Mouse (Mus musculus) MEL (cell line): ENCODE measurements around the gene Col24a1.

Experiments used
- CTCF ChIP-seq, 3 experiments: IDR thresholded peaks in 2 of 3; conservative IDR thresholded peaks in 1 of 3; 2 replicates each; pipeline ENCODE4 v1.5.1; 2011 to 2012; ENCODE audit warnings: low read length in 3 of 3, low read depth in 2 of 3, mild to moderate bottlenecking in 2 of 3, improper control_type of control experiment in 1 of 3, inconsistent platforms in 1 of 3, mixed read lengths in 1 of 3, moderate library complexity in 1 of 3; ENCODE audit not compliant: control insufficient read depth in 1 of 3, insufficient read depth in 1 of 3, poor library complexity in 1 of 3, severe bottlenecking in 1 of 3
- EP300 ChIP-seq, 2 experiments: IDR thresholded peaks; 2 replicates each; pipeline ENCODE4 v1.6.1; 2011; ENCODE audit warnings: improper control_type of control experiment in 2 of 2, low read length in 2 of 2, low read depth in 1 of 2, mild to moderate bottlenecking in 1 of 2
- GABPA ChIP-seq: IDR thresholded peaks from 2 replicates; pipeline ENCODE4 v1.6.1; 2012; ENCODE audit warnings: low read depth, mild to moderate bottlenecking, inconsistent platforms, low read length, improper control_type of control experiment, moderate library complexity
- MAZ ChIP-seq: IDR thresholded peaks from 2 replicates; pipeline ENCODE4 v1.6.1; 2012; ENCODE audit warnings: low read depth, mild to moderate bottlenecking, inconsistent platforms, low read length, improper control_type of control experiment
- MEF2A ChIP-seq: IDR thresholded peaks from 2 replicates; pipeline ENCODE4 v1.6.1; 2014; ENCODE audit warnings: low read depth, mild to moderate bottlenecking, inconsistent platforms, low read length, improper control_type of control experiment; ENCODE audit not compliant: poor library complexity, insufficient replicate concordance, severe bottlenecking; ENCODE audit errors: extremely low read depth
- POLR2A ChIP-seq, 2 experiments: IDR thresholded peaks; 2 replicates each; pipeline ENCODE4 v1.6.1; 2011 to 2012; ENCODE audit warnings: low read length in 2 of 2, mild to moderate bottlenecking in 2 of 2, control low read depth in 1 of 2, improper control_type of control experiment in 1 of 2, low read depth in 1 of 2, moderate library complexity in 1 of 2; ENCODE audit not compliant: control insufficient read depth in 1 of 2, insufficient read depth in 1 of 2, poor library complexity in 1 of 2
- POLR2AphosphoS5 ChIP-seq: IDR thresholded peaks from 2 replicates; pipeline ENCODE4 v1.6.1; 2012; ENCODE audit warnings: low read depth, borderline replicate concordance, mild to moderate bottlenecking, inconsistent platforms, low read length, moderate library complexity, mixed read lengths
- RCOR1 ChIP-seq: IDR thresholded peaks from 2 replicates; pipeline ENCODE4 v1.6.1; 2012; ENCODE audit warnings: low read depth, mild to moderate bottlenecking, inconsistent platforms, low read length, improper control_type of control experiment
- TCF12 ChIP-seq: IDR thresholded peaks from 2 replicates; pipeline ENCODE4 v1.6.1; 2014; ENCODE audit warnings: low read depth, mild to moderate bottlenecking, inconsistent platforms, low read length, improper control_type of control experiment, moderate library complexity
- UBTF ChIP-seq: IDR thresholded peaks from 2 replicates; pipeline ENCODE4 v1.6.1; 2012; ENCODE audit warnings: low read depth, mild to moderate bottlenecking, inconsistent platforms, low read length, improper control_type of control experiment, moderate library complexity, borderline replicate concordance; ENCODE audit not compliant: insufficient read depth
- USF1 ChIP-seq: IDR thresholded peaks from 2 replicates; pipeline ENCODE4 v1.6.1; 2014; ENCODE audit warnings: low read depth, mild to moderate bottlenecking, inconsistent platforms, low read length, improper control_type of control experiment, moderate library complexity
- ZNF384 ChIP-seq: IDR thresholded peaks from 2 replicates; pipeline ENCODE4 v1.6.1; 2012; ENCODE audit warnings: low read depth, mild to moderate bottlenecking, inconsistent platforms, low read length, improper control_type of control experiment

DNA sequence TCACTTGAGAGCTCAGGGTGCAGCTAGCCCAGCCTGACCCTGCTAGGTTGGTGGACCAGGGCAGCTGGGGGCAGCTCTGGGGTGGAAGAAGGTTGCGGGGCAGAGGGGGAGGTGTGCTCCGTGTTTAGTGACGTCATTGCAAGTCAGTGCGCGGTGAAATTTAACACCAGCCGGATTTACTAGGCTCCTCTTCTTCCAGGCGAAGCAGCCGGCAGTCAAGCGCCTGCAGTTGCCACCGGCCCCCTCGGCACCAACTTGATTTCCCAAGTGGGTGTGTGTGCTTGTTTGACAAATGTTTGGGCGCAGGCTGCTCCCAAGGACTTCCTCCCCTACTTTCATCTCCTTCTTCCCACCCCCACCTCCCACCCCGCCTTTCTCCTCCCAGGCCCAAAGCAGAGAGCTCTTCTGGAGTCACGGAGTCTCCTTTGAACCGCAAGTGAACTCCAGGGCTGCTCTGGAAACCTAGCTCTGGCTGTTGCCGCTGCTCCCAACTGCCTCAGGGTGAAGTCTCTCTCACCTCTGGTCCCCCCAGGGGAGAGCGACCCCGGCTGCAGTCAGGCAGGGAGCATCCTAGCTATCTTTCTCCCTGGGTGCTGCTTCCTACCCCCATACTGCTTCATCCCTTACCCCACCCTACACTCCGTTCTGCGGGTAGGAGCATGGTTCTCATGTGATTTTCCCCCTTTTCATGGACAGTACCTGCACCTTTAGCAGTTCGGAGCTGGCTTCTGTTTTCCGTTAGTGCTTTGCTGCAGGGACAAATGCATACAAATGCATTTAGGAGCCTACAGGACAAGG is at the start of gene Col24a1:
- TF ChIP-seq CTCF (IDR thresholded peaks at IDR 0.05 in 2 of 3, conservative IDR thresholded peaks at IDR 0.05 in 1 of 3; ENCODE audit: control insufficient read depth in 1 of 3, insufficient read depth in 1 of 3, low read depth in 2 of 3, low read length in 3 of 3, poor library complexity in 1 of 3, severe bottlenecking in 1 of 3) (no peak), TCF12 (no peak), UBTF (no peak), MAZ (no peak), USF1 (no peak), RCOR1 (no peak), POLR2AphosphoS5 (no peak), ZNF384 (no peak), MEF2A (no peak), GABPA (no peak), POLR2A (IDR thresholded peaks at IDR 0.05; ENCODE audit: control insufficient read depth in 1 of 2, insufficient read depth in 1 of 2, low read depth in 1 of 2, low read length in 2 of 2, poor library complexity in 1 of 2) (no peak), EP300 (IDR thresholded peaks at IDR 0.05; ENCODE audit: low read depth in 1 of 2, low read length in 2 of 2) (no peak)
